Mouse (Mus musculus): Measurements from ENCODE around the gene Sp1. TPM values are rescaled to one million over a fixed set of nuclear protein-coding genes. Genes with fewer than 3 reads are reported as not detected.

The Sp1 gene
- polyA plus RNA-seq, 1 experiment from 2014 or later, result 8.8 TPM

- no peaks in the 10 kb centered on the region for H3K27me3 ChIP-seq (ENCODE audit: insufficient read depth, low read length)
- DNase-seq (ENCODE audit: low spot score) (peak; percentile 39), ATAC-seq (replicated peaks; ENCODE audit: low FRiP score, low read depth) (no peak)
- TF ChIP-seq CTCF (IDR thresholded peaks at IDR 0.05; ENCODE audit: low read depth), result peak; percentile 57
- no peak overlapping the region for H3K9ac ChIP-seq (ENCODE audit: low read depth, low read length)
- no peaks in the 10 kb centered on the region for H3K4me1 ChIP-seq (replicated peaks; ENCODE audit: insufficient read depth, low read length)
- no peak overlapping the region for H3K4me2 ChIP-seq (ENCODE audit: low read length)
- H3K27ac ChIP-seq, result no peak overlapping the region
- no peaks in the 10 kb centered on the region for H3K36me3 ChIP-seq (ENCODE audit: insufficient read depth, low read length)
- H3K4me3 ChIP-seq (replicated peaks; ENCODE audit: low read depth, low read length), result no peak overlapping the region
- no peaks in the 10 kb centered on the region for H3K9me3 ChIP-seq (replicated peaks; ENCODE audit: low read length)
Measured at GRCm38 (mm10) chr15:102463666-102464065, 57.7 kb downstream of the Sp1 start.

- Histone ChIP-seq H3K36me3 (ENCODE audit: insufficient read depth, low read length) (0 out of 2 replicates have a peak, but pooled peaks cover 3% of the 10 kb centered on the region), H3K9me3 (replicated peaks; ENCODE audit: low read length) (no peaks in the 10 kb centered on the region), H3K27me3 (ENCODE audit: insufficient read depth, low read length) (no peaks in the 10 kb centered on the region), H3K9ac (ENCODE audit: low read depth, low read length) (no peak overlapping the region), H3K27ac (no peak overlapping the region), H3K4me3 (replicated peaks; ENCODE audit: low read depth, low read length) (no peak overlapping the region), H3K4me2 (ENCODE audit: low read length) (no peak overlapping the region), H3K4me1 (replicated peaks; ENCODE audit: insufficient read depth, low read length) (no peaks in the 10 kb centered on the region)
- 97% methylated on average over 9 of the region's 9 CpGs for WGBS
- TF ChIP-seq CTCF (IDR thresholded peaks at IDR 0.05; ENCODE audit: low read depth), result 0 out of 2 replicates have a peak, but pooled peaks have one; percentile 10
- ATAC-seq (replicated peaks; ENCODE audit: low FRiP score, low read depth) (no peak), DNase-seq (ENCODE audit: low spot score) (no peak)
Measured at GRCm38 (mm10) chr15:102468675-102469370, 62.9 kb downstream of the Sp1 start.

- peak within 1 kb of the TSS; percentile 89 for H3K9ac ChIP-seq (ENCODE audit: low read depth, low read length)
- no peaks in the 10 kb centered on the region for H3K9me3 ChIP-seq (replicated peaks; ENCODE audit: low read length)
- peaks cover 12% of the 10 kb centered on the region; the same call in 1 of the 2 replicates for H3K36me3 ChIP-seq (ENCODE audit: insufficient read depth, low read length)
- 0% methylated on average over 32 of the region's 40 CpGs for WGBS
- DNase-seq (ENCODE audit: low spot score) (peak; percentile 99), ATAC-seq (replicated peaks; ENCODE audit: low FRiP score, low read depth) (peak; percentile 99)
- H3K4me1 ChIP-seq (replicated peaks; ENCODE audit: insufficient read depth, low read length), result no peaks in the 10 kb centered on the region
- TF ChIP-seq CTCF (IDR thresholded peaks at IDR 0.05; ENCODE audit: low read depth), result peak; percentile 89
- H3K4me3 ChIP-seq (replicated peaks; ENCODE audit: low read depth, low read length), result peak within 1 kb of the TSS; percentile 74
- peak within 1 kb of the TSS; percentile 99 for H3K27ac ChIP-seq
- peak within 1 kb of the TSS; percentile 45 for H3K4me2 ChIP-seq (ENCODE audit: low read length)
- H3K27me3 ChIP-seq (ENCODE audit: insufficient read depth, low read length), result no peaks in the 10 kb centered on the region
Measured at GRCm38 (mm10) chr15:102470183-102470604, 64.3 kb downstream of the Sp1 start, which contains the start of gene Pcbp2. Gene Pcbp2 (plus strand): TSS chr15:102470539.

GRCm38 (mm10) chr15:102470605-102471294 lies 64.8 kb downstream of the Sp1 start:
- Histone ChIP-seq H3K4me1 (replicated peaks; ENCODE audit: insufficient read depth, low read length) (no peaks in the 10 kb centered on the region), H3K27ac (peak overlapping the region; percentile 99), H3K36me3 (ENCODE audit: insufficient read depth, low read length) (peaks cover 16% of the 10 kb centered on the region), H3K9ac (ENCODE audit: low read depth, low read length) (peak overlapping the region; percentile 89), H3K9me3 (replicated peaks; ENCODE audit: low read length) (no peaks in the 10 kb centered on the region), H3K4me3 (replicated peaks; ENCODE audit: low read depth, low read length) (peak overlapping the region; percentile 74), H3K27me3 (ENCODE audit: insufficient read depth, low read length) (no peaks in the 10 kb centered on the region), H3K4me2 (ENCODE audit: low read length) (peak overlapping the region; percentile 45)
- TF ChIP-seq CTCF (IDR thresholded peaks at IDR 0.05; ENCODE audit: low read depth), result no peak; the same call in 1 of the 2 replicates
- 0% methylated on average over 45 of the region's 67 CpGs for WGBS
- peak; percentile 71 for ATAC-seq (replicated peaks; ENCODE audit: low FRiP score, low read depth)
- peak; percentile 82 for DNase-seq (ENCODE audit: low spot score)

- Histone ChIP-seq H3K9ac (ENCODE audit: low read depth, low read length) (peak overlapping the region; percentile 89), H3K4me1 (replicated peaks; ENCODE audit: insufficient read depth, low read length) (no peaks in the 10 kb centered on the region), H3K27me3 (ENCODE audit: insufficient read depth, low read length) (no peaks in the 10 kb centered on the region), H3K36me3 (ENCODE audit: insufficient read depth, low read length) (peaks cover 21% of the 10 kb centered on the region), H3K27ac (peak overlapping the region; percentile 99), H3K9me3 (replicated peaks; ENCODE audit: low read length) (no peaks in the 10 kb centered on the region), H3K4me2 (ENCODE audit: low read length) (peak overlapping the region; percentile 45), H3K4me3 (replicated peaks; ENCODE audit: low read depth, low read length) (peak overlapping the region; percentile 74)
- TF ChIP-seq CTCF (IDR thresholded peaks at IDR 0.05; ENCODE audit: low read depth), result no peak
- ATAC-seq (replicated peaks; ENCODE audit: low FRiP score, low read depth) (no peak), DNase-seq (ENCODE audit: low spot score) (peak; percentile 59)
- under 1% methylated on average over 10 of the region's 10 CpGs for WGBS
Measured at GRCm38 (mm10) chr15:102471295-102471645, 65.3 kb downstream of the Sp1 start.

GRCm38 (mm10) chr15:102471727-102472126 lies 65.8 kb downstream of the Sp1 start:
- Histone ChIP-seq H3K9me3 (replicated peaks; ENCODE audit: low read length) (no peaks in the 10 kb centered on the region), H3K4me1 (replicated peaks; ENCODE audit: insufficient read depth, low read length) (no peaks in the 10 kb centered on the region), H3K4me3 (replicated peaks; ENCODE audit: low read depth, low read length) (peak overlapping the region; percentile 74), H3K27me3 (ENCODE audit: insufficient read depth, low read length) (no peaks in the 10 kb centered on the region), H3K4me2 (ENCODE audit: low read length) (peak overlapping the region; percentile 45), H3K36me3 (ENCODE audit: insufficient read depth, low read length) (peaks cover 25% of the 10 kb centered on the region), H3K9ac (ENCODE audit: low read depth, low read length) (peak overlapping the region; percentile 89), H3K27ac (no peak overlapping the region)
- ATAC-seq (replicated peaks; ENCODE audit: low FRiP score, low read depth) (no peak), DNase-seq (ENCODE audit: low spot score) (no peak)
- TF ChIP-seq CTCF (IDR thresholded peaks at IDR 0.05; ENCODE audit: low read depth), result no peak
